27 mouse cellular contexts compared by ENCODE assay signal in genomic region chr5:27685162-27685561, GRCm38 (mm10).
DNase-seq lines count a peak whose midpoint lies in the region; ATAC-seq and TF ChIP-seq lines count a peak whose summit lies in the region.
"Had no signal": no experiment of that assay in that cellular context is flagged by ENCODE, and none has a peak within 500 bp of the region (broad histone marks: within the 10 kb centered on the region; RNA-seq: fewer than 3 reads in every experiment).

No protein-coding gene starts in this region.

- H3K9me3 ChIP-seq in midbrain, embryonic 11.5 days (ENCODE audit: control insufficient read depth, low read length), result no peaks in the 10 kb centered on the region
- peaks cover 3% of the 10 kb centered on the region; the same call in 1 of the 2 replicates for H3K9me3 ChIP-seq in midbrain, embryonic 10.5 days (replicated peaks)
- no peaks in the 10 kb centered on the region for H3K9me3 ChIP-seq in forebrain, embryonic 16.5 days (ENCODE audit: control insufficient read depth, low read length)
- H3K9me3 ChIP-seq in hindbrain, postnatal 0 days (ENCODE audit: low read length), result no peaks in the 10 kb centered on the region
- H3K9me3 ChIP-seq in midbrain, postnatal 0 days (ENCODE audit: low read length), result no peaks in the 10 kb centered on the region
- H3K9me3 ChIP-seq: embryonic facial prominence, embryonic 12.5 days; G1E; heart, embryonic 10.5 days; liver, embryonic 12.5 days; stomach, embryonic 15.5 days had no signal

- H3K4me3 ChIP-seq in midbrain, embryonic 11.5 days (ENCODE audit: low read depth, low read length), result no peak overlapping the region
- H3K4me3 ChIP-seq in midbrain, embryonic 10.5 days, result no peak overlapping the region
- H3K4me3 ChIP-seq in forebrain, embryonic 16.5 days (replicated peaks; ENCODE audit: low read length), result no peak overlapping the region
- H3K4me3 ChIP-seq in hindbrain, postnatal 0 days (ENCODE audit: low read length), result no peak overlapping the region
- no peak overlapping the region for H3K4me3 ChIP-seq in midbrain, postnatal 0 days (ENCODE audit: low read depth, low read length)
- H3K4me3 ChIP-seq: embryonic facial prominence, embryonic 12.5 days; erythroblast, embryonic 14.5 days; gastrocnemius, adult 2 months; heart, embryonic 10.5 days; limb, embryonic 12.5 days; liver, embryonic 12.5 days; stomach, embryonic 15.5 days had no signal

- WGBS in midbrain, embryonic 11.5 days, result 69% methylated on average over 11 of the region's 11 CpGs
- 91% methylated on average over 11 of the region's 11 CpGs for WGBS in midbrain, embryonic 10.5 days
- WGBS in forebrain, embryonic 16.5 days, result 43% methylated on average over 11 of the region's 11 CpGs
- 39% methylated on average over 11 of the region's 11 CpGs for WGBS in hindbrain, postnatal 0 days
- 31% methylated on average over 11 of the region's 11 CpGs for WGBS in midbrain, postnatal 0 days

- H3K27me3 ChIP-seq in midbrain, embryonic 11.5 days (ENCODE audit: control insufficient read depth, insufficient read depth, low read length), result no peaks in the 10 kb centered on the region
- no peaks in the 10 kb centered on the region for H3K27me3 ChIP-seq in midbrain, embryonic 10.5 days (ENCODE audit: low read depth, poor library complexity, severe bottlenecking)
- no peaks in the 10 kb centered on the region for H3K27me3 ChIP-seq in forebrain, embryonic 16.5 days (replicated peaks; ENCODE audit: control insufficient read depth, insufficient read depth, low read length)
- H3K27me3 ChIP-seq in hindbrain, postnatal 0 days (ENCODE audit: insufficient read depth, low read length), result no peaks in the 10 kb centered on the region
- H3K27me3 ChIP-seq in midbrain, postnatal 0 days (ENCODE audit: insufficient read depth, low read length), result no peaks in the 10 kb centered on the region
- H3K27me3 ChIP-seq: CH12.LX; embryonic facial prominence, embryonic 12.5 days; limb, embryonic 12.5 days; liver, embryonic 12.5 days; stomach, embryonic 15.5 days had no signal

- H3K4me2 ChIP-seq in midbrain, embryonic 11.5 days, result no peak overlapping the region
- no peak overlapping the region for H3K4me2 ChIP-seq in forebrain, embryonic 16.5 days (ENCODE audit: low read length)
- no peak overlapping the region for H3K4me2 ChIP-seq in hindbrain, postnatal 0 days (ENCODE audit: low read depth, low read length)
- H3K4me2 ChIP-seq in midbrain, postnatal 0 days (ENCODE audit: low read depth, low read length, poor library complexity, severe bottlenecking), result no peak overlapping the region
- H3K4me2 ChIP-seq: embryonic facial prominence, embryonic 12.5 days; limb, embryonic 12.5 days; liver, embryonic 12.5 days; stomach, embryonic 15.5 days had no signal

- no peak for DNase-seq in midbrain, embryonic 11.5 days (ENCODE audit: low spot score, missing footprints)
- DNase-seq in midbrain, embryonic 10.5 days (ENCODE audit: low spot score), result no peak
- peak; percentile 6 for DNase-seq in hindbrain, postnatal 0 days (ENCODE audit: low spot score)
- peak; percentile 33 for DNase-seq in midbrain, postnatal 0 days (ENCODE audit: low spot score)
- DNase-seq in right cerebral cortex, postnatal 25 days, result no peak
- DNase-seq in right cerebral cortex, postnatal 4 days, result no peak
- DNase-seq: adrenal gland, adult 8-10 months; B cell, adult 2 months; cerebellum, adult 2 months; cerebellum, postnatal 25 days; gastrocnemius, adult 2 months; heart, postnatal 4 days; kidney, adult 2 months; lung, adult 18-20 months; lung, postnatal 10 days; thymus, postnatal 36 days had no signal

- H3K36me3 ChIP-seq in midbrain, embryonic 11.5 days (ENCODE audit: control insufficient read depth, insufficient read depth, low read length), result no peaks in the 10 kb centered on the region
- no peaks in the 10 kb centered on the region for H3K36me3 ChIP-seq in midbrain, embryonic 10.5 days
- no peaks in the 10 kb centered on the region for H3K36me3 ChIP-seq in forebrain, embryonic 16.5 days (ENCODE audit: control insufficient read depth, insufficient read depth)
- H3K36me3 ChIP-seq in hindbrain, postnatal 0 days (ENCODE audit: insufficient read depth, low read length), result peaks cover 3% of the 10 kb centered on the region; the same call in 1 of the 2 replicates
- H3K36me3 ChIP-seq in midbrain, postnatal 0 days (ENCODE audit: insufficient read depth, low read length), result peaks cover 21% of the 10 kb centered on the region; the same call in 1 of the 2 replicates
- H3K36me3 ChIP-seq: embryonic facial prominence, embryonic 12.5 days; G1E; heart, embryonic 10.5 days; limb, embryonic 12.5 days; liver, embryonic 12.5 days; stomach, embryonic 15.5 days had no signal

- H3K4me1 ChIP-seq in midbrain, embryonic 11.5 days (ENCODE audit: control insufficient read depth, insufficient read depth, low read length), result no peaks in the 10 kb centered on the region
- H3K4me1 ChIP-seq in midbrain, embryonic 10.5 days, result no peaks in the 10 kb centered on the region
- no peaks in the 10 kb centered on the region for H3K4me1 ChIP-seq in forebrain, embryonic 16.5 days (replicated peaks; ENCODE audit: control insufficient read depth, insufficient read depth, low read length)
- H3K4me1 ChIP-seq in hindbrain, postnatal 0 days (ENCODE audit: insufficient read depth, low read length), result no peaks in the 10 kb centered on the region
- H3K4me1 ChIP-seq in midbrain, postnatal 0 days (ENCODE audit: insufficient read depth, low read length), result no peaks in the 10 kb centered on the region
- H3K4me1 ChIP-seq: embryonic facial prominence, embryonic 12.5 days; heart, embryonic 10.5 days; limb, embryonic 12.5 days; liver, embryonic 12.5 days; stomach, embryonic 15.5 days had no signal

- no peak overlapping the region for H3K27ac ChIP-seq in midbrain, embryonic 11.5 days (ENCODE audit: low read depth, low read length)
- no peak overlapping the region for H3K27ac ChIP-seq in midbrain, embryonic 10.5 days (replicated peaks)
- no peak overlapping the region for H3K27ac ChIP-seq in forebrain, embryonic 16.5 days (ENCODE audit: low read length)
- H3K27ac ChIP-seq in hindbrain, postnatal 0 days, result no peak overlapping the region
- no peak overlapping the region for H3K27ac ChIP-seq in midbrain, postnatal 0 days (ENCODE audit: low read depth, low read length)
- H3K27ac ChIP-seq: embryonic facial prominence, embryonic 12.5 days; gastrocnemius, adult 2 months; heart, embryonic 10.5 days; kidney, postnatal 0 days; limb, embryonic 12.5 days; liver, embryonic 12.5 days; stomach, embryonic 15.5 days had no signal

- ATAC-seq in midbrain, embryonic 11.5 days (ENCODE audit: low FRiP score), result peak; percentile 66; the same call in 1 of the 2 replicates
- peak; percentile 38; the same call in 1 of the 2 replicates for ATAC-seq in forebrain, embryonic 16.5 days
- no peak; the same call in 1 of the 2 replicates for ATAC-seq in hindbrain, postnatal 0 days
- peak; percentile 42; the same call in 1 of the 2 replicates for ATAC-seq in midbrain, postnatal 0 days (ENCODE audit: low FRiP score)
- ATAC-seq in erythroblast, adult 5-6 weeks (replicated peaks; ENCODE audit: low FRiP score, poor library complexity, severe bottlenecking), result no peak
- ATAC-seq: liver, embryonic 12.5 days had no signal

- TF ChIP-seq CTCF in hindbrain, postnatal 0 days (IDR thresholded peaks at IDR 0.05; ENCODE audit: low read depth), result no peak
- TF ChIP-seq CTCF in midbrain, postnatal 0 days (IDR thresholded peaks at IDR 0.05), result no peak

- no peak overlapping the region for H3K9ac ChIP-seq in midbrain, embryonic 11.5 days (ENCODE audit: low read length)
- H3K9ac ChIP-seq in forebrain, embryonic 16.5 days (replicated peaks; ENCODE audit: low read depth, low read length), result no peak overlapping the region
- H3K9ac ChIP-seq in hindbrain, postnatal 0 days (replicated peaks; ENCODE audit: low read length), result no peak overlapping the region
- no peak overlapping the region for H3K9ac ChIP-seq in midbrain, postnatal 0 days (replicated peaks; ENCODE audit: low read length, poor library complexity, severe bottlenecking)
- H3K9ac ChIP-seq: embryonic facial prominence, embryonic 12.5 days; limb, embryonic 12.5 days; liver, embryonic 12.5 days; stomach, embryonic 15.5 days had no signal

Comparison
In these comparisons a context has a peak if more than half of its experiments do, and no peak if none do; other contexts are left out.
1. DNase-seq: peak in hindbrain, postnatal 0 days (single experiment) and midbrain, postnatal 0 days (single experiment); none in midbrain, embryonic 11.5 days (single experiment), midbrain, embryonic 10.5 days (single experiment), right cerebral cortex, postnatal 25 days (single experiment) and right cerebral cortex, postnatal 4 days (single experiment).
2. ATAC-seq: peak in midbrain, embryonic 11.5 days (single experiment), forebrain, embryonic 16.5 days (single experiment) and midbrain, postnatal 0 days (single experiment); none in hindbrain, postnatal 0 days (single experiment) and erythroblast, adult 5-6 weeks (single experiment).